Mouse (Mus musculus): ENCODE results near the gene Scn9a. TPM values are rescaled to one million over a fixed set of nuclear protein-coding genes. Genes with fewer than 3 reads are reported as not detected.

Gene Scn9a
- polyA plus RNA-seq, 1 experiment from 2014 or later, result 2.0 TPM

GRCm38 (mm10) chr2:66478395-66478794, 156.4 kb downstream of the Scn9a start:
- Histone ChIP-seq H3K4me1 (ENCODE audit: control insufficient read depth, insufficient read depth, low read length) (no peaks in the 10 kb centered on the region), H3K4me2 (no peak overlapping the region), H3K27me3 (ENCODE audit: control insufficient read depth, insufficient read depth, low read length) (no peaks in the 10 kb centered on the region), H3K36me3 (ENCODE audit: control insufficient read depth, insufficient read depth, low read length) (no peaks in the 10 kb centered on the region), H3K9me3 (ENCODE audit: control insufficient read depth, low read length) (no peaks in the 10 kb centered on the region), H3K27ac (ENCODE audit: low read depth, low read length) (no peak overlapping the region), H3K9ac (ENCODE audit: low read length) (no peak overlapping the region), H3K4me3 (ENCODE audit: low read depth, low read length) (no peak overlapping the region)
- whole genome bisulfite sequencing, result 79% methylated on average over 2 of the region's 2 CpGs
- ATAC-seq (ENCODE audit: low FRiP score) (no peak), DNase-seq (ENCODE audit: low spot score, missing footprints) (no peak)

- DNase-seq (ENCODE audit: low spot score, missing footprints), result no peak
- no peak overlapping the region for H3K4me2 ChIP-seq
- H3K4me3 ChIP-seq (ENCODE audit: low read depth, low read length), result no peak overlapping the region
- no peaks in the 10 kb centered on the region for H3K27me3 ChIP-seq (ENCODE audit: control insufficient read depth, insufficient read depth, low read length)
- H3K27ac ChIP-seq (ENCODE audit: low read depth, low read length), result no peak overlapping the region
- no peak overlapping the region for H3K9ac ChIP-seq (ENCODE audit: low read length)
- no peaks in the 10 kb centered on the region for H3K36me3 ChIP-seq (ENCODE audit: control insufficient read depth, insufficient read depth, low read length)
- peak; percentile 64; the same call in 1 of the 2 replicates for ATAC-seq (ENCODE audit: low FRiP score)
- 61% methylated on average over 3 of the region's 3 CpGs for WGBS
- H3K9me3 ChIP-seq (ENCODE audit: control insufficient read depth, low read length), result no peaks in the 10 kb centered on the region
- no peaks in the 10 kb centered on the region for H3K4me1 ChIP-seq (ENCODE audit: control insufficient read depth, insufficient read depth, low read length)
Measured at GRCm38 (mm10) chr2:66473181-66473822, 161.5 kb downstream of the Scn9a start.

GRCm38 (mm10) chr2:66465484-66465883, 169.3 kb downstream of the Scn9a start:
- DNase-seq (ENCODE audit: low spot score, missing footprints) (no peak), ATAC-seq (ENCODE audit: low FRiP score) (no peak)
- H3K4me2 ChIP-seq, result no peak overlapping the region
- H3K27me3 ChIP-seq (ENCODE audit: control insufficient read depth, insufficient read depth, low read length), result no peaks in the 10 kb centered on the region
- H3K27ac ChIP-seq (ENCODE audit: low read depth, low read length), result no peak overlapping the region
- H3K4me3 ChIP-seq (ENCODE audit: low read depth, low read length), result no peak overlapping the region
- H3K9ac ChIP-seq (ENCODE audit: low read length), result no peak overlapping the region
- H3K4me1 ChIP-seq (ENCODE audit: control insufficient read depth, insufficient read depth, low read length), result no peaks in the 10 kb centered on the region
- 98% methylated on average over 3 of the region's 3 CpGs for WGBS
- H3K9me3 ChIP-seq (ENCODE audit: control insufficient read depth, low read length), result no peaks in the 10 kb centered on the region
- no peaks in the 10 kb centered on the region for H3K36me3 ChIP-seq (ENCODE audit: control insufficient read depth, insufficient read depth, low read length)

GRCm38 (mm10) chr2:66464874-66465458, 169.8 kb downstream of the Scn9a start:
- ATAC-seq (ENCODE audit: low FRiP score), result no peak
- WGBS, result 78% methylated on average over 2 of the region's 2 CpGs
- Histone ChIP-seq H3K27ac (ENCODE audit: low read depth, low read length) (no peak overlapping the region), H3K4me3 (ENCODE audit: low read depth, low read length) (no peak overlapping the region), H3K4me2 (no peak overlapping the region), H3K4me1 (ENCODE audit: control insufficient read depth, insufficient read depth, low read length) (no peaks in the 10 kb centered on the region), H3K9ac (ENCODE audit: low read length) (no peak overlapping the region), H3K9me3 (ENCODE audit: control insufficient read depth, low read length) (no peaks in the 10 kb centered on the region), H3K36me3 (ENCODE audit: control insufficient read depth, insufficient read depth, low read length) (no peaks in the 10 kb centered on the region), H3K27me3 (ENCODE audit: control insufficient read depth, insufficient read depth, low read length) (no peaks in the 10 kb centered on the region)
- no peak for DNase-seq (ENCODE audit: low spot score, missing footprints)

GRCm38 (mm10) chr2:66463916-66464315, 170.8 kb downstream of the Scn9a start:
- Histone ChIP-seq H3K4me3 (ENCODE audit: low read depth, low read length) (no peak overlapping the region), H3K4me2 (no peak overlapping the region), H3K9ac (ENCODE audit: low read length) (no peak overlapping the region), H3K4me1 (ENCODE audit: control insufficient read depth, insufficient read depth, low read length) (no peaks in the 10 kb centered on the region), H3K27me3 (ENCODE audit: control insufficient read depth, insufficient read depth, low read length) (no peaks in the 10 kb centered on the region), H3K36me3 (ENCODE audit: control insufficient read depth, insufficient read depth, low read length) (no peaks in the 10 kb centered on the region), H3K9me3 (ENCODE audit: control insufficient read depth, low read length) (no peaks in the 10 kb centered on the region), H3K27ac (ENCODE audit: low read depth, low read length) (no peak overlapping the region)
- ATAC-seq (ENCODE audit: low FRiP score), result no peak
- WGBS, result 90% methylated on average over 6 of the region's 6 CpGs
- DNase-seq (ENCODE audit: low spot score, missing footprints), result no peak

GRCm38 (mm10) chr2:66462458-66462857, 172.3 kb downstream of the Scn9a start:
- H3K9ac ChIP-seq (ENCODE audit: low read length), result no peak overlapping the region
- H3K27ac ChIP-seq (ENCODE audit: low read depth, low read length), result no peak overlapping the region
- no peak overlapping the region for H3K4me3 ChIP-seq (ENCODE audit: low read depth, low read length)
- no peaks in the 10 kb centered on the region for H3K4me1 ChIP-seq (ENCODE audit: control insufficient read depth, insufficient read depth, low read length)
- no peak overlapping the region for H3K4me2 ChIP-seq
- DNase-seq (ENCODE audit: low spot score, missing footprints) (no peak), ATAC-seq (ENCODE audit: low FRiP score) (no peak)
- 92% methylated on average over 1 of the region's 1 CpGs for WGBS
- H3K9me3 ChIP-seq (ENCODE audit: control insufficient read depth, low read length), result no peaks in the 10 kb centered on the region
- no peaks in the 10 kb centered on the region for H3K27me3 ChIP-seq (ENCODE audit: control insufficient read depth, insufficient read depth, low read length)
- H3K36me3 ChIP-seq (ENCODE audit: control insufficient read depth, insufficient read depth, low read length), result no peaks in the 10 kb centered on the region

GRCm38 (mm10) chr2:66440711-66441110, 194.1 kb downstream of the Scn9a start, which contains the start of gene Scn1a:
Gene Scn1a (minus strand): TSS chr2:66440840.
- Histone ChIP-seq H3K27me3 (ENCODE audit: control insufficient read depth, insufficient read depth, low read length) (no peaks in the 10 kb centered on the region), H3K4me2 (peak within 1 kb of the TSS; percentile 62), H3K36me3 (ENCODE audit: control insufficient read depth, insufficient read depth, low read length) (no peaks in the 10 kb centered on the region), H3K27ac (ENCODE audit: low read depth, low read length) (no peak within 1 kb of the TSS), H3K4me1 (ENCODE audit: control insufficient read depth, insufficient read depth, low read length) (peaks cover 3% of the 10 kb centered on the region; the same call in 1 of the 2 replicates), H3K4me3 (ENCODE audit: low read depth, low read length) (peak within 1 kb of the TSS; percentile 29), H3K9ac (ENCODE audit: low read length) (peak within 1 kb of the TSS; percentile 40), H3K9me3 (ENCODE audit: control insufficient read depth, low read length) (no peaks in the 10 kb centered on the region)
- no peak for DNase-seq (ENCODE audit: low spot score, missing footprints)
- WGBS, result 16% methylated on average over 7 of the region's 7 CpGs
- peak; percentile 30; the same call in 1 of the 2 replicates for ATAC-seq (ENCODE audit: low FRiP score)

- H3K4me3 ChIP-seq (ENCODE audit: low read depth, low read length), result peak overlapping the region; percentile 29
- H3K4me1 ChIP-seq (ENCODE audit: control insufficient read depth, insufficient read depth, low read length), result peaks cover 3% of the 10 kb centered on the region; the same call in 1 of the 2 replicates
- no peaks in the 10 kb centered on the region for H3K27me3 ChIP-seq (ENCODE audit: control insufficient read depth, insufficient read depth, low read length)
- H3K9ac ChIP-seq (ENCODE audit: low read length), result peak overlapping the region; percentile 40
- H3K9me3 ChIP-seq (ENCODE audit: control insufficient read depth, low read length), result no peaks in the 10 kb centered on the region
- H3K36me3 ChIP-seq (ENCODE audit: control insufficient read depth, insufficient read depth, low read length), result no peaks in the 10 kb centered on the region
- ATAC-seq (ENCODE audit: low FRiP score) (peak; percentile 73), DNase-seq (ENCODE audit: low spot score, missing footprints) (peak; percentile 94)
- peak overlapping the region; percentile 62 for H3K4me2 ChIP-seq
- no peak overlapping the region for H3K27ac ChIP-seq (ENCODE audit: low read depth, low read length)
- WGBS, result 5% methylated on average over 21 of the region's 21 CpGs
Measured at GRCm38 (mm10) chr2:66439764-66440471, 194.8 kb downstream of the Scn9a start.

GRCm38 (mm10) chr2:66436286-66436685, 198.5 kb downstream of the Scn9a start:
- no peaks in the 10 kb centered on the region for H3K36me3 ChIP-seq (ENCODE audit: control insufficient read depth, insufficient read depth, low read length)
- no peak overlapping the region for H3K9ac ChIP-seq (ENCODE audit: low read length)
- ATAC-seq (ENCODE audit: low FRiP score) (no peak), DNase-seq (ENCODE audit: low spot score, missing footprints) (no peak)
- 53% methylated on average over 3 of the region's 3 CpGs for WGBS
- H3K27me3 ChIP-seq (ENCODE audit: control insufficient read depth, insufficient read depth, low read length), result no peaks in the 10 kb centered on the region
- no peak overlapping the region for H3K27ac ChIP-seq (ENCODE audit: low read depth, low read length)
- no peak overlapping the region for H3K4me2 ChIP-seq
- no peaks in the 10 kb centered on the region for H3K9me3 ChIP-seq (ENCODE audit: control insufficient read depth, low read length)
- peaks cover 3% of the 10 kb centered on the region; the same call in 1 of the 2 replicates for H3K4me1 ChIP-seq (ENCODE audit: control insufficient read depth, insufficient read depth, low read length)
- H3K4me3 ChIP-seq (ENCODE audit: low read depth, low read length), result no peak overlapping the region
